Mouse (Mus musculus) spleen, adult 2 months (tissue): Measurements from ENCODE around the gene Spred3.

Experiments used
- CTCF ChIP-seq: fragments of 200-500 bp; IDR thresholded peaks from 2 replicates; pipeline ENCODE4 v1.5.1; 2011; ENCODE audit warnings: mild to moderate bottlenecking, inconsistent platforms; ENCODE audit not compliant: insufficient read depth, insufficient read length, insufficient replicate concordance; ENCODE audit errors: extremely low read depth
- POLR2A ChIP-seq: fragments of 200-500 bp; IDR thresholded peaks from 2 replicates; pipeline ENCODE4 v1.6.1; 2011; ENCODE audit warnings: low read depth, low read length, inconsistent platforms

GRCm38 (mm10) chr7:29141416-29141815 is 28.8 kb downstream of the Spred3 start:
- TF ChIP-seq CTCF (no peak), POLR2A (no peak)
